Mouse (Mus musculus) olfactory bulb, adult 2 months (tissue): ENCODE measurements around the gene Armc9.

ENCODE experiments used
- CTCF ChIP-seq: fragments of 200-500 bp; IDR thresholded peaks from 2 replicates; pipeline ENCODE4 v1.5.1; 2012; ENCODE audit warnings: low read depth, mild to moderate bottlenecking, low read length, moderate library complexity; ENCODE audit not compliant: insufficient read depth
- POLR2A ChIP-seq: fragments of 200-500 bp; IDR thresholded peaks from 2 replicates; pipeline ENCODE4 v1.6.1; 2012; ENCODE audit warnings: mild to moderate bottlenecking, low read depth, low read length, moderate library complexity; ENCODE audit not compliant: insufficient read depth

GRCm38 (mm10) chr1:86156595-86156994, 2.0 kb downstream of the Armc9 start:
- no peak for TF ChIP-seq CTCF
- TF ChIP-seq POLR2A, result no peak
